Mouse (Mus musculus): ENCODE results near the gene Hist2h2bb.

GRCm38 (mm10) chr3:96277800-96278624 is 8.5 kb downstream of the Hist2h2bb start:
- TF ChIP-seq CTCF (IDR thresholded peaks at IDR 0.05) (peak; percentile 65), POLR2A (IDR thresholded peaks at IDR 0.05; ENCODE audit: insufficient read depth, low read depth, low read length) (peak; percentile 61)

All from heart, adult 2 months (tissue).